Mouse (Mus musculus): ENCODE results near the gene Cd6. TPM values are rescaled to one million over a fixed set of nuclear protein-coding genes. Genes with fewer than 3 reads are reported as not detected.

The Cd6 gene
- total and polyA plus RNA-seq, 3 experiments, result 0.09 to 0.73 (median 0.17) TPM

DNA sequence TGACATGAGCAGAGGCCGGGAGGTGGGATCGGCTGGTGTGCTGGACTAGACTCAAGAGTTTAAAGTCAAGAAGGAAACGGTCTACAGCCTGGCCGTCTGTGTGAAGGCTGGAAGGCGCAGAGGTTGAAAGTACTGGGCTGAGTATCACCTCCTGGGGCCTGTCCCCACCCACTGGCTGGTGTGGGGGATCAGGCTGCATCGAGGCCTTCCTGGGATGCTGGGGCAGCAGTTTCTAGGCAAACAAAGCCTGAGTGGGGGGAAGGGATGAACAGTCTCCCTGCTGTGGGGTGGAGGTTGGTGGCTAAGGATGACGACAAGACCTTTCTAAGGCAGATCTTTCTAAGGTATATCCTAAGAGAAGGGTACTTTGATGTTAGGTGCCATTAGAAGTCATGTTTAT lies 16.0 kb downstream of the Cd6 start:
- Histone ChIP-seq H3K36me3 (replicated peaks in 1 of 2; ENCODE audit: control insufficient read depth in 1 of 2, insufficient read depth in 1 of 2, low read length in 1 of 2) (no peaks in the 10 kb centered on the region), H3K27me3 (replicated peaks) (no peaks in the 10 kb centered on the region), H3K4me3 (replicated peaks in 1 of 3; ENCODE audit: low read depth in 2 of 3, low read length in 2 of 3, poor library complexity in 1 of 3) (no peak overlapping the region), H3K27ac (ENCODE audit: insufficient read depth, low read depth) (no peak overlapping the region), H3K4me1 (ENCODE audit: control insufficient read depth in 1 of 2, insufficient read depth in 2 of 2) (peaks cover 0 to 6% of the 10 kb centered on the region in 2 experiments; a peak in 1 of 4 replicates), H3K9me3 (replicated peaks; ENCODE audit: low read length) (no peaks in the 10 kb centered on the region), H3K9ac (ENCODE audit: insufficient read depth, low read depth) (no peak overlapping the region), H3K4me2 (ENCODE audit: insufficient read depth, low read depth, poor library complexity, severe bottlenecking) (no peak overlapping the region), H3K79me2 (replicated peaks; ENCODE audit: control insufficient read depth, extremely low read depth, insufficient read depth, poor library complexity, severe bottlenecking) (no peaks in the 10 kb centered on the region)
- in situ Hi-C loops (cut with MboI; ENCODE audit: low pct_ligation_motif_present, low pct_unique_long_range_greater_than_20kb, low sequenced_read_pairs) (no loop called here), dilution Hi-C loops (cut with MboI; ENCODE audit: extremely low pct_ligation_motif_present, extremely low pct_unique_long_range_greater_than_20kb, low sequenced_read_pairs) (no loop called here)
- no peak for DNase-seq (ENCODE audit: extremely low read depth)
- TF ChIP-seq SIN3A (IDR thresholded peaks at IDR 0.05; ENCODE audit: low read length) (no peak), GABPA (IDR thresholded peaks at IDR 0.05; ENCODE audit: insufficient replicate concordance, low read depth, low read length) (no peak), HCFC1 (IDR thresholded peaks at IDR 0.05; ENCODE audit: low read depth, low read length) (no peak), CHD1 (IDR thresholded peaks at IDR 0.05; ENCODE audit: low read depth, low read length) (no peak), MAFK (IDR thresholded peaks at IDR 0.05; ENCODE audit: insufficient replicate concordance, low read length) (no peak)

DNA sequence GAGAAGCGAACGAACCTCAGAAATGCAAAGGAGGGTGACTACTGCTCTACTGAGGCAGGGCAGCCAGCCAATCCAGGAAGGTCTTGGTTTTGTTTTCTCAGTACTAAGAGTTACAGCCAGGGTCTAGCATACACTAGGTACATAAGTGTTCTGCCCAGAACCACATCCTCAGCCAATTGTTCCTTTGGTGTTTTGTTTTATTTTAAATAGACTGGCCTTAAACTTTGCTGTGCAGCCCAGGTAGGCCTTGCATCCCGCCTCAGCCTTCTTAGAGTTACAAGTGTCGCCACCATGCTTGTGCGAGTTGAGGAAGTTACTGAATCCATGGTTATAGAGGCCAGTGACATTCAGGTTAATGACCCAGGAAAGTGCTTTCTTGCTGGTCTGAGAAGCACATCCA lies 16.8 kb downstream of the Cd6 start:
- dilution Hi-C loops (cut with MboI; ENCODE audit: extremely low pct_ligation_motif_present, extremely low pct_unique_long_range_greater_than_20kb, low sequenced_read_pairs), result no loop called here
- H3K79me2 ChIP-seq (replicated peaks; ENCODE audit: control insufficient read depth, extremely low read depth, insufficient read depth, poor library complexity, severe bottlenecking), result no peaks in the 10 kb centered on the region
- H3K4me1 ChIP-seq (ENCODE audit: control insufficient read depth in 1 of 2, insufficient read depth in 2 of 2), result peaks cover 2 to 7% of the 10 kb centered on the region in 2 experiments; a peak in 3 of 4 replicates
- no peak for DNase-seq (ENCODE audit: extremely low read depth)
- no peaks in the 10 kb centered on the region for H3K27me3 ChIP-seq (replicated peaks)
- no peak overlapping the region for H3K4me2 ChIP-seq (ENCODE audit: insufficient read depth, low read depth, poor library complexity, severe bottlenecking)
- H3K27ac ChIP-seq (ENCODE audit: insufficient read depth, low read depth), result no peak overlapping the region
- TF ChIP-seq NRF1 (IDR thresholded peaks at IDR 0.05; ENCODE audit: low read depth, low read length), result no peak
- no peak for TF ChIP-seq IRF4 (IDR thresholded peaks at IDR 0.05; ENCODE audit: low read depth, low read length)
- TF ChIP-seq UBTF (IDR thresholded peaks at IDR 0.05; ENCODE audit: low read depth, low read length), result no peak
- TF ChIP-seq GABPA (IDR thresholded peaks at IDR 0.05; ENCODE audit: insufficient replicate concordance, low read depth, low read length), result no peak
- TF ChIP-seq BHLHE40 (IDR thresholded peaks at IDR 0.05; ENCODE audit: low read depth, low read length), result no peak
- TF ChIP-seq CTCF (conservative IDR thresholded peaks at IDR 0.05 in 1 of 2, IDR thresholded peaks at IDR 0.05 in 1 of 2; ENCODE audit: low read depth in 2 of 2, low read length in 2 of 2), result no peak
- no peak for TF ChIP-seq JUN (IDR thresholded peaks at IDR 0.05; ENCODE audit: insufficient read depth, low read depth, low read length)
- TF ChIP-seq E2F4 (IDR thresholded peaks at IDR 0.05; ENCODE audit: insufficient replicate concordance, low read depth, low read length), result no peak
- TF ChIP-seq MAX (IDR thresholded peaks at IDR 0.05; ENCODE audit: low read length), result no peak
- no peak for TF ChIP-seq JUND (conservative IDR thresholded peaks at IDR 0.05; ENCODE audit: low read depth, low read length)
- no peak for TF ChIP-seq POLR2A (IDR thresholded peaks at IDR 0.05; ENCODE audit: low read depth, low read length)
- no peak for TF ChIP-seq ZC3H11A (IDR thresholded peaks at IDR 0.05; ENCODE audit: low read depth, low read length)
- no peak for TF ChIP-seq RCOR1 (conservative IDR thresholded peaks at IDR 0.05; ENCODE audit: low read depth, low read length)
- TF ChIP-seq PAX5 (IDR thresholded peaks at IDR 0.05; ENCODE audit: low read length), result no peak
- no peak for TF ChIP-seq POLR2AphosphoS2 (IDR thresholded peaks at IDR 0.05; ENCODE audit: low read depth, low read length)
- in situ Hi-C loops (cut with MboI; ENCODE audit: low pct_ligation_motif_present, low pct_unique_long_range_greater_than_20kb, low sequenced_read_pairs), result no loop called here
- H3K9ac ChIP-seq (ENCODE audit: insufficient read depth, low read depth), result no peak overlapping the region
- H3K36me3 ChIP-seq (replicated peaks in 1 of 2; ENCODE audit: control insufficient read depth in 1 of 2, insufficient read depth in 1 of 2, low read length in 1 of 2), result no peaks in the 10 kb centered on the region
- no peaks in the 10 kb centered on the region for H3K9me3 ChIP-seq (replicated peaks; ENCODE audit: low read length)
- H3K4me3 ChIP-seq (replicated peaks in 1 of 3; ENCODE audit: low read depth in 2 of 3, low read length in 2 of 3, poor library complexity in 1 of 3), result no peak overlapping the region

Data from CH12.LX (cell line).